Mouse (Mus musculus) liver, embryonic 11.5 days (tissue): ENCODE measurements at regions not wholly inside any gene's neighbourhood (a gene's known extent, or its start where the extent isn't known, plus 50 kb on each side); places are given as distances from the start of the nearest gene placed in this dataset.

Experiments used
- ATAC-seq: fragments of 200-750 bp; cut with Nextera tagmentation; replicated peaks from 2 replicates; pipeline ENCODE4 v1.8.0; 2017; ENCODE audit warnings: moderate number of reproducible peaks, mild to moderate bottlenecking, moderate TSS enrichment, moderate library complexity; ENCODE audit not compliant: low FRiP score
- DNase-seq: peaks from one replicate; pipeline ENCODE4 v3.0.0-alpha.2; 2017; ENCODE audit warnings: low spot score
- H3K27ac ChIP-seq: fragments of 300-500 bp; sonication (generic); 2 replicates; pipeline ENCODE4 v1.5.1; 2014; ENCODE audit warnings: mild to moderate bottlenecking, low read depth, low read length, control low read depth
- H3K27me3 ChIP-seq: fragments of 300-500 bp; sonication (generic); replicated peaks from 2 replicates; pipeline ENCODE4 v1.6.1; 2014; ENCODE audit warnings: low read length, mixed read lengths; ENCODE audit not compliant: control insufficient read depth, insufficient read depth
- H3K36me3 ChIP-seq: fragments of 300-500 bp; sonication (generic); 2 replicates; pipeline ENCODE4 v1.6.1; 2014; ENCODE audit warnings: mild to moderate bottlenecking, low read length, moderate library complexity, mixed read lengths; ENCODE audit not compliant: control insufficient read depth, insufficient read depth
- H3K4me1 ChIP-seq: fragments of 300-500 bp; sonication (generic); replicated peaks from 2 replicates; pipeline ENCODE4 v1.6.1; 2014; ENCODE audit warnings: low read length, mixed read lengths; ENCODE audit not compliant: control insufficient read depth, insufficient read depth
- H3K4me2 ChIP-seq: fragments of 300-500 bp; sonication (generic); 2 replicates; pipeline ENCODE4 v1.6.1; 2014; ENCODE audit warnings: mild to moderate bottlenecking, control low read depth, moderate library complexity
- H3K4me3 ChIP-seq: fragments of 300-500 bp; sonication (generic); 2 replicates; pipeline ENCODE4 v1.5.1; 2014; ENCODE audit warnings: low read depth, low read length, control low read depth
- H3K9ac ChIP-seq: fragments of 300-500 bp; sonication (generic); 2 replicates; pipeline ENCODE4 v1.6.1; 2014; ENCODE audit warnings: low read depth, low read length, control low read depth
- H3K9me3 ChIP-seq: fragments of 300-500 bp; sonication (generic); 2 replicates; pipeline ENCODE4 v1.6.1; 2016; ENCODE audit warnings: low read length, inconsistent platforms, mixed read lengths; ENCODE audit not compliant: control insufficient read depth
- WGBS: fragments of 180-500 bp; shearing (Covaris S2); extraction: QIAGEN DNeasy Blood & Tissue Kit; methylation state at CpG from one replicate; pipeline ENCODE4 v1.1.7; 2014; 5-methylcytosine and 5-hydroxymethylcytosine counted together

DNA sequence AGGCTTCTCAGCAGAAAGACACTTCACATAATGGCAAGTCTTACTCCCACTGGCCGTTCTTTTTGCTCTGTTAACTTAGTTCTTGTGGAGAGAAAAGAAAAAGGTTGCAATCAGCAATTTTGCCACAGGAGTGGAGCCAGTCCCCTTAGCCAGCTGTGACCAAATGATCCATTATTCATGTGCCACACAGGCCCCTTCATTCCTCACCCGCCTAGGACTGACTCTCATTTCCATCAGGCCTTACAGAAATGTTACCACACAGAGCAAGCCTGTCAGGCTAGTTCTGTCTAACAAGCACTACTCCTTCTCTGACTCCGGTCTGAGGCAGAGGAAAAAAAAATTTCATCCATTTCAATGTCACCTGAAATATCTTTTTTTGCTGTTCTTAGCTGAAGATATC is 1266.2 kb downstream of the Gsdmc2 start:
- no peaks in the 10 kb centered on the region for H3K27me3 ChIP-seq
- no peak for DNase-seq
- no peak overlapping the region for H3K27ac ChIP-seq
- H3K4me3 ChIP-seq = no peak overlapping the region
- no peak overlapping the region for H3K9ac ChIP-seq
- H3K4me2 ChIP-seq = no peak overlapping the region
- no peaks in the 10 kb centered on the region for H3K9me3 ChIP-seq
- no peaks in the 10 kb centered on the region for H3K36me3 ChIP-seq
- H3K4me1 ChIP-seq = no peaks in the 10 kb centered on the region
- WGBS = 76% methylated on average over 3 of the region's 3 CpGs
- no peak for ATAC-seq

DNA sequence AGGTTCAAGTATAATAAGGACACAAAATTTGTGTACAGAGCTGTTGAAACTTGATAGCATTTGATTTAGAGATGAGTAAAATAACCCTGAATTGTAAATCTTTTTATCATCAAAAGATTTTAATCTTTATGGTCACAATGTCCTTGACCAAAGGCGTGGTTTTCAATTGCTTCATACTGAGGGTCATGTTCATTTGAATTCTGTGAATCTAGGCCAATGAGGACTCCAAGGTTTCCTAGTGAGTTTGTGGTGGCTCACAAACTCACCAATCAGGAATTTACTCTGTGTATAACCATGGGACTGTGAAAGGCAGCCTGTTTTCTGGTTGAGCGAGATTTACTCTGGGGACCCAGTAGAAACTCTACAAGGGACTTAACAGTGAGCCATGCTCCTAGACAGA is 1269.2 kb downstream of the Gsdmc2 start:
- Histone ChIP-seq H3K4me3 (no peak overlapping the region), H3K9ac (no peak overlapping the region), H3K36me3 (no peaks in the 10 kb centered on the region), H3K4me2 (no peak overlapping the region), H3K4me1 (no peaks in the 10 kb centered on the region), H3K27me3 (no peaks in the 10 kb centered on the region), H3K27ac (no peak overlapping the region), H3K9me3 (no peaks in the 10 kb centered on the region)
- no peak for ATAC-seq
- 86% methylated on average over 2 of the region's 2 CpGs for WGBS
- no peak for DNase-seq

DNA sequence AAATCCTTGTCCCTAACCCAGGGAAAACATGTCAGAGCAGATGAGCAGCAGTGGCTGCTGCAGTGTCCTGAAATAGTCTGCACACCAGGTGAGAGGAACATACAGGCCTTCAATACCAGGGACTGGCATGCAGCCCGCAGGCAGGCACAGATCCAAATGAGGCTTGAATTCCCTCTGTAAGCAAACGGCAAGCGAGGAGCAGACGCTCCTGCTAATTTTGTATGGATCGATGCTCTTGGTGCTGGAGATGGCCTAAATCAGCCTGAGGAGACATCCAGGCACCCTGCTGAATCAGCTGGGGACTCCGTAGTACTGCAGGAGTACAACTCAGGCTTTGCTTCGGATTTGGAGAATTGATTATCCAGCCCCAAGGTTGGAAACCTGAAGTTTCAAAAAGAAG is 1273.2 kb downstream of the Gsdmc2 start:
- Histone ChIP-seq H3K27ac (no peak overlapping the region), H3K36me3 (no peaks in the 10 kb centered on the region), H3K9me3 (no peaks in the 10 kb centered on the region), H3K9ac (no peak overlapping the region), H3K27me3 (no peaks in the 10 kb centered on the region), H3K4me3 (no peak overlapping the region), H3K4me1 (no peaks in the 10 kb centered on the region), H3K4me2 (no peak overlapping the region)
- no peak for ATAC-seq
- DNase-seq = no peak
- 84% methylated on average over 7 of the region's 7 CpGs for WGBS

- ATAC-seq = no peak
- H3K36me3 ChIP-seq = no peaks in the 10 kb centered on the region
- no peaks in the 10 kb centered on the region for H3K9me3 ChIP-seq
- 77% methylated on average over 7 of the region's 7 CpGs for WGBS
- no peaks in the 10 kb centered on the region for H3K27me3 ChIP-seq
- no peak for DNase-seq
- H3K27ac ChIP-seq = no peak overlapping the region
- no peak overlapping the region for H3K4me3 ChIP-seq
- no peaks in the 10 kb centered on the region for H3K4me1 ChIP-seq
- no peak overlapping the region for H3K9ac ChIP-seq
- H3K4me2 ChIP-seq = no peak overlapping the region
Measured at GRCm38 (mm10) chr15:62568788-62569713, 1275.9 kb downstream of the Gsdmc2 start.

GRCm38 (mm10) chr15:62567431-62567830 is 1277.5 kb downstream of the Gsdmc2 start:
- Histone ChIP-seq H3K4me1 (no peaks in the 10 kb centered on the region), H3K27me3 (no peaks in the 10 kb centered on the region), H3K4me2 (no peak overlapping the region), H3K4me3 (no peak overlapping the region), H3K9ac (no peak overlapping the region), H3K27ac (no peak overlapping the region), H3K36me3 (no peaks in the 10 kb centered on the region), H3K9me3 (no peaks in the 10 kb centered on the region)
- 66% methylated on average over 4 of the region's 4 CpGs for WGBS
- no peak for DNase-seq
- ATAC-seq = no peak

- H3K36me3 ChIP-seq = no peaks in the 10 kb centered on the region
- no peaks in the 10 kb centered on the region for H3K27me3 ChIP-seq
- H3K9ac ChIP-seq = no peak overlapping the region
- H3K9me3 ChIP-seq = no peaks in the 10 kb centered on the region
- WGBS = 28% methylated on average over 7 of the region's 7 CpGs
- H3K27ac ChIP-seq = no peak overlapping the region
- no peaks in the 10 kb centered on the region for H3K4me1 ChIP-seq
- ATAC-seq = no peak
- DNase-seq = no peak
- H3K4me3 ChIP-seq = no peak overlapping the region
- H3K4me2 ChIP-seq = no peak overlapping the region
Measured at GRCm38 (mm10) chr15:62566106-62566511, 1278.9 kb downstream of the Gsdmc2 start.

DNA sequence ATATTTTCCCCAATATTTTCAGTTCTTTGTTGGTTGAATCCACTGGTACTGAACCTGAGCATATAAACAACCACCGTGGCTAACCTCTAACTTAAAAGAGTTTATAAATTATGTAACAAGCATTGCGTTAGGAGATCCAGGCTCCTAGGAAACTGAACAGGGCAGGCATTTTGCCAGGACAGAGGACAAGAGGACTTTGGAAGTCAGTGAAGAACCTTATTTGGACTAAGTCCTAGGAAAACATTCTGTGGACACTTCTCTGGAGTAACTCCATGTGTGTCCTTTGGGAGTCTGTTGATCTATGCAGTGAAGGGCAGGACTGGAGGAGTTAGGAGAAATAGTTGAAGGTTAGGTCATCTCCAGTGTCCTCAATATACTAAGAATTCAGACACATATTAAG is 1311.7 kb downstream of the Gsdmc2 start:
- no peak overlapping the region for H3K4me2 ChIP-seq
- no peak for ATAC-seq
- H3K4me3 ChIP-seq = no peak overlapping the region
- H3K36me3 ChIP-seq = no peaks in the 10 kb centered on the region
- no peak overlapping the region for H3K27ac ChIP-seq
- no peak for DNase-seq
- 81% methylated on average over 2 of the region's 2 CpGs for WGBS
- no peaks in the 10 kb centered on the region for H3K27me3 ChIP-seq
- H3K4me1 ChIP-seq = no peaks in the 10 kb centered on the region
- H3K9me3 ChIP-seq = no peaks in the 10 kb centered on the region
- no peak overlapping the region for H3K9ac ChIP-seq

- H3K9me3 ChIP-seq = no peaks in the 10 kb centered on the region
- no peak overlapping the region for H3K27ac ChIP-seq
- no peaks in the 10 kb centered on the region for H3K27me3 ChIP-seq
- no peaks in the 10 kb centered on the region for H3K36me3 ChIP-seq
- H3K4me3 ChIP-seq = no peak overlapping the region
- H3K4me2 ChIP-seq = no peak overlapping the region
- DNase-seq (no peak), ATAC-seq (no peak)
- H3K4me1 ChIP-seq = no peaks in the 10 kb centered on the region
- H3K9ac ChIP-seq = no peak overlapping the region
- 47% methylated on average over 3 of the region's 3 CpGs for WGBS
Measured at GRCm38 (mm10) chr15:62528975-62529374, 1316.0 kb downstream of the Gsdmc2 start.

DNA sequence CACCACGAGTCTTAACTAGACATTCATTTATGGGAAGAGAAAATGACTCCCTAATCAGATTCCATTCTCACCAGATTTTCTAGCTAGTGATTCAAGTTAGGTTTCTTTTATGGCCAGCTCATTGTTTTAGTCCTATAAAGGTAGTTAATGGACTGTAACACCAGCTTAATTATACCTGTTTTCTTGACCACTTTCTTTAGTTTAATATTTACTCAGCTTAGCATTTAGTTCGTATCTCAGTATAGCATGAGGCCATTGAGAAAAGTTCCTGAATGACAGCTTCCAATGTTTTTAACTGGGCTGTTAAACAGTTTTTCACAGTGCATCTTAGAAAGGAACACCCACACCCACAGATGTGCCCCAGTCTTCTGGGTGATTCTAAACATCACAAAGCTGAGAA is 1320.3 kb downstream of the Gsdmc2 start:
- ATAC-seq (no peak), DNase-seq (no peak)
- Histone ChIP-seq H3K4me3 (no peak overlapping the region), H3K27me3 (no peaks in the 10 kb centered on the region), H3K36me3 (no peaks in the 10 kb centered on the region), H3K9me3 (no peaks in the 10 kb centered on the region), H3K4me2 (no peak overlapping the region), H3K27ac (no peak overlapping the region), H3K9ac (no peak overlapping the region), H3K4me1 (no peaks in the 10 kb centered on the region)
- 66% methylated on average over 2 of the region's 2 CpGs for WGBS
